Mouse (Mus musculus) heart, adult 8-10 months (tissue): ENCODE measurements at regions not wholly inside any gene's neighbourhood (a gene's known extent, or its start where the extent isn't known, plus 50 kb on each side); places are given as distances from the start of the nearest gene placed in this dataset.

Experiments
- DNase-seq: peaks from one replicate; pipeline ENCODE4 v3.0.0; 2022; ENCODE audit warnings: low spot score

DNA sequence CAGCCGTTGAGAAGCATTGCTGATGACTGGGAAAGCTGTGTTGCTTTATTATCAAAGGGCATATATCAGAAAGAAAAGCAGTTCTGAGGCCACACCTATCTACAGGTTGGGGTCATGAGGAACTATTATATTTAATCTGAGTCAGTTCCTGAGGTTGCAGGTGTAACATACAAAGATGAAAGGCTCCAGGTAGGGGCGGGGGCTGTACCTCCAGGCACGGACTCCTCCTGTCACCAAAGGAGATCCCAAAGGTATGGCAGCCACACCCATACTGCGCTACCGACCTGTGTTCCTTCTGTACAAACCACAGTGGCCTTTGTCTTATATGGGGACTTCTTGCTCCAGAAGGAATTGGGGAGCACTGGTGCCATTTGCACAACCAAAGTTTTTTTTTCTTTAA, 149.4 kb upstream of the Klf3 start:
- DNase-seq: no peak

DNA sequence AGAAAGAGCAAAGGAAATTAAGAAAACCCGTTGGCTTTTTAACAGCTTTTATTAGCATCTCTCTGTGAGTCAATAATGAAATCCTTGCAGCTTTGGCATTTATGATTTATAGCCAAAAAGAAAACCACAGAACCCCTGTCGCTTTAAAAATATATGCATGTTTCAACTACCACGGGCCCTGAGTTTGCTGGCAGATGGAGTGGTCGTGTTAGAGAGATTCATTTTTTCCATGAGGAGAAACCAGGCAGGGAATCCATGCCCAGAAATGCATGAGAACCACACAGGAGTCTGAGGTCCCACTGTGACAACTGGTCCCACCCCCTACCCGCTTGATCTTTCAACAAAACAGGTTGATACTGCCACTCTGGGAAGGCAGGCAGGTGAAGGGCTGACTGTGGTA, 147.9 kb upstream of the Klf3 start:
- DNase-seq: no peak

DNA sequence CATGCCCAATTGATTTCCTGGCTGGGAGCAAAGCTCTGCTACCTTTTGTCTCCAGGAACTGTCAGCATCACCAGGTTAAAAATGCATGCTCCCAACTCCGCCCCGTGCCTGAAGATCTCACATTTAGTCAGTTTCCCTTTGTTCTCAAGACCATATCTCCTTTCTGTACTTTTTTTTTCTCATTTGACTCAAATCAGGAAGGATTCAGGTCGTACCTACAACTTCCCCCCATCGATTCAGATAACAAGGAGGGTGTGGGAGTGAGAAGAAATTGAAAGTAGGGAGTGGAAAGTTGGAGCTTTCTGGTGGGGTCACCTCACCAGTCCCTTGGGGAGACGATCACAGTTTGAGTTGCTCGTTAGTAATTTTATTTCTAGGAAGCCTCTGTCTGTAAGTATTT, 141.2 kb upstream of the Klf3 start:
- no peak for DNase-seq

DNA sequence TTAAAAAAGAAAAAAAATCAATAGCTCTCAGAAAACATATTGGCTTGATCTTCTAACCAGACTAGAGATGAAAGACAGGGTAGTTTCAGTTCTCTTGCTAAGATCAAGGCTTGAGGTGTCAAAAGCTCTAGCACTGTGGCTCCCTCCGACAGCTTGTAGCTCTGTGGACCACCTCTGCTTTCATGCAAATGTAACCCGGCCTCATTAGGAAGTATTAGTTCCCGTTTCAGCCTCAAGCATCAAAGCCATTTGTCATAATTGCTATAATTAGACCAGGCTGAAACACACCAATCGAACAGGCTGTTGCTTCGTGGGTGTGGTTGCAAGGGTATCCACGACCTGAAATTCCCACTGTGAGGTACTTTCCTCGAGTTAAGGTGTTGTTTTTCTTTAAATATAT, 140.7 kb upstream of the Klf3 start:
- DNase-seq: no peak

DNA sequence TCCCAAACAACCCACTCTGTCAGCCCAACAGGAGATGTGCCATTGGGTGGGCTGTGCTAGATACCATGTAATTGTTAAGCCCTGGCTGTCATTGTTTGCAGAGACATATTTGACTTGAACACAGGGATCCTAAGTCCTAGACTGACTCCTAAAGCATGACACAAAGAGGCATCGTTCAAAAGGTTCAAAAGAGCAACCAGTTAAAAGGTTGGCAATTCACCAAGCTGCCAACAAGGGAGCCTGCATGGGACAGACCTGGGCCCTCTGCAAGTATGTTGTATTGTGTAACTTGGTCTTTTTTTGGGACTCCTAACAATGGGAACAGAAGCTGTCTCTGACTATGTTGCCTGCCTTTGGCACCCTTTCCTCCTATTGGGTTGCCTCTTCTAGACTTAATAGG, 139.4 kb upstream of the Klf3 start:
- DNase-seq: no peak

- no peak for DNase-seq
Measured at GRCm38 (mm10) chr5:64665064-64665463, 138.1 kb upstream of the Klf3 start.

- peak; percentile 37 for DNase-seq
Measured at GRCm38 (mm10) chr5:64666256-64666655, 136.9 kb upstream of the Klf3 start.

- DNase-seq: peak; percentile 31
Measured at GRCm38 (mm10) chr5:64667053-64667452, 136.1 kb upstream of the Klf3 start.

GRCm38 (mm10) chr5:64673861-64674260, 129.3 kb upstream of the Klf3 start:
- no peak for DNase-seq

DNA sequence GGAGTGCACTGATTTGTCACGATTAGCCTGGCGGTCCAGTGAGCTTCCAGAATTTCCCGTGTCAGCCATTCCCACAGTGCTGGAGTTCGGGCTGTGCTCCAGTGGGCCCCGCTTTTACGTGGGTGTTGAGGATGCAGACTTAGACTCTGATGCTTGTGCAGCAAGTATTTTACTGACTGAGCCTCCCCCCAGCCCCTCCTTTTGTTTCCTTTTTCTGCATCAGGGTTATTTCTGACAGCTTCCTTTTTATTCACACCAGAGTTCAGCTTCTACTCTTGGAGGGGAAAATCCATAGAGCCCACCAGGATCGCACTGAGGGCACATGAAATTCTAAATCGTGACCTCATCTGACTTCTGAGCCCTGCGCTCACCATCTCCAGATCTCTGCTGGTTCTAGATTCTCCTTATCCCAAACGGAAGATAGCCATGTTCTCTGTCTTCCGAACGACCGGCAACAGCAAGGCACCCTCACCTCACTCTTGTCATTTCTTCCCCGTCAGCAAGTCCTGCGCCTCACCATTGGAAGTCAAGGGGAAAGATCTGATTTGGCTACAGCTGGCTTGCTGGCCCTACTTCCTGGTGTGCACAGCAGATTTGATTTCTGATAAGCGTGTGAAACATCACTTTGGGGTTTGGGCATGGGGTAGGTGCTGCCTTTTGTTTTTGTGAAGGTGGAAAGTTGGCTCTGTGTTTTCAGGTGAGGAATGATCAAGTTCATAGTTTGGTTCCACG, 126.8 kb upstream of the Klf3 start:
- DNase-seq: no peak

DNA sequence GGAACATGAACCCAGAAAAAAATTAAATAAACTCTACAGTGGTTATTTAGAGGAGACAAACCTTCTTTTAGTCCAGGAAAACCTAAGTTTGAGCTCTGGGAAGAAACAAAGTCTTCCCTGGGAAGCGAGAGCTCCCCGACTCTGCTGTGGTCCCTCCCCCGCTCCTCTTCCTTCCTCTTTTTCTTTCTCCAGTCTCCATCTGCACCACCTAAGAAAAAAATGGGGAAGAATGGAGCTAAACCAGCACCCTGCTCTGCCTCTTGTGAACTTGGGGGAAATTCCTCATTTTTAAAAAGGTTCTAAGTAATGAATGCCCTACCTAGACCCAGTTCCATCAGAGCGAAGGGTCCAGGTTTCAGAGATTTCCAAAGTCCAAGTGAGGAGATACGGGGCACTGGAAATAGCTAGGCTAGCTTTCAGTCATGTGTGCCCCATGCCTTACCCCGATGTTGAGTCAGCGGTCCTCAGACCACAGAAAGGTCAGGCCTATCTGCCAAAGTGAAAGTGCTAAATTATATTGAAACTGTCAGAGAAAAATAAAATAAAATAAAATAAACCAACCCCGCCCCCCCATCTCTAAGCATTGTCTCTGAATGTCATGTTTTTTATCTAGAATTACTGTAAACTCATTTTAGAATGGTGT, 126.1 kb upstream of the Klf3 start:
- no peak for DNase-seq

- no peak for DNase-seq
Measured at GRCm38 (mm10) chr5:64678706-64679105, 124.5 kb upstream of the Klf3 start.

DNA sequence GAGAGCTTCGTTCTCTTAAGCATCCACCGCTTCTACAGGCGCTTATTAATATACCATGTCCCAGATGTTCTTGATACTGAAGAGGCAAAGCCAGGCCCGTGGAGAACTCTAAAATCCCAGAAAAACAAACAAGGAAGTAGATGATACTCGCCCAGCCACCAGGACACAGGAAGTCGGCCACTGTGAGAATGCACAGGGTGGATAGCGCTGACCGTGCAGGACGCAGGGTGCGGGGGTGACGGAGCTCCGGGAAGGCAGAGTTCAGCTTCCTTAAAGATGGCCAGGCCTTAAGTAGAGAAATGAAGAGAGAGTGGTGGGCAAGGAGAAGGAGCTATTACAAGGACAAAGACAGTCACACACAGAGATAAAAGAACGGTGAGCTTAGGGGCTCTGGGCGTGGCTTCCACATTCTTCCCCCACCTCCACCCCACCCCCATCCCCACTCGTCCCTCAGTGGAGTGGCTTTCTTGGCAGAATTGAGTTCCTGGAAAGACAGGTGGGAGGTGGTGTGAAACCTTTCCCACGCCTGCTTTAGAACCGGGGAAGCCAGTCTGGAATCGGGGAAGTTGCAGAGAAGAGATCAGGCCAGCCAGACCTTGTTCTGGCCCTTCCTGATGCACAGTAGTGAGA, 123.1 kb upstream of the Klf3 start:
- peak; percentile 57 for DNase-seq

DNA sequence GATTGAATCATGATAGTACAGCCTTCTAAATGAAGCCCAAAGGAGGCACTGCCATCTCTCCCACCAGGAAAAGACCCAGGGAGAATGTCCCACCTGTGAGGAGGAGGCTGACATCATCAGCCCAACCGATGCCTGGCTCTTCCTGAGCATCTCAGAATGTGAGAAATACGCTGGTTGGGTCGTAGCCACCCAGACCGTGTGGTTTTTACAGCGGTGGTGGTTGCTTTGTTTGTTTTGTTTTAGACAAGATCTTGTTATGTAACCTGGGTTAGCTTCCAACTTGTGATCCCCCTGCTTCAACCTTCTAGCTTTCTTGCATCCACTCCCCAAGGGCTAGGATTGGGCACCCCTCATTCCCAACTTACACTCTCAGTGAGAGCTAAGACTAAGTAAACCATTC, 122.0 kb upstream of the Klf3 start:
- no peak for DNase-seq

- peak; percentile 62 for DNase-seq
Measured at GRCm38 (mm10) chr5:64682326-64682845, 120.8 kb upstream of the Klf3 start.

- DNase-seq: no peak
Measured at GRCm38 (mm10) chr5:64683419-64683818, 119.8 kb upstream of the Klf3 start.

- no peak for DNase-seq
Measured at GRCm38 (mm10) chr5:64684275-64684674, 118.9 kb upstream of the Klf3 start.

- DNase-seq: no peak
Measured at GRCm38 (mm10) chr5:64690148-64690547, 113.0 kb upstream of the Klf3 start.

GRCm38 (mm10) chr5:64691406-64692100, 111.6 kb upstream of the Klf3 start:
- no peak for DNase-seq

- DNase-seq: no peak
Measured at GRCm38 (mm10) chr5:64692335-64692734, 110.9 kb upstream of the Klf3 start.

DNA sequence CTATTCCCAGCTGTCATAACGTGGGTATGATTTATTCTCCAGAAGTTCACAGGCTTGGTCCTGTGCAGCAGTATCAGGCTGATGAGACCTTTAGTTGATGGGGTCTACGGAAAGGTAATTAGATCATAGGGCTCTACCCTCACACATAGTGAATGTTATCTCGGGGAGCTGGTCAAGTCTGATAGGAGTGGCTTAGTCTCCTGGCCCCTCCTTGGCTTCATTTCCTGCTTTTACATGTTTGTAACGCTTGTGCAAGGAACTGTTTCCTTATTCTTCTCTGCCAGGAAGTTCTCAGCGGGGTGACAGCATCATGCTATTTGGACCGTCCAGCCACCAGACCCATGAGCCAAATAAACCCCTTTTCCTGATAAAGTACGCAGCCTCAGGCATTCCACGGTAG, 109.6 kb upstream of the Klf3 start:
- no peak for DNase-seq

- no peak for DNase-seq
Measured at GRCm38 (mm10) chr5:64694606-64695005, 108.6 kb upstream of the Klf3 start.
